Mouse (Mus musculus): Measurements from ENCODE around the gene Tmem235. TPM values are rescaled to one million over a fixed set of nuclear protein-coding genes. Genes with fewer than 3 reads are reported as not detected.
A peak's percentile ranks its signal among the peaks of the same experiment; 100 is the strongest.

Tmem235 gene
- polyA plus RNA-seq, 1 experiment from 2014 or later: not detected

GRCm38 (mm10) chr11:117888853-117889822, 28.6 kb downstream of the Tmem235 start:
- no peaks in the 10 kb centered on the region for H3K9me3 ChIP-seq (replicated peaks)
- peaks cover 48% of the 10 kb centered on the region for H3K27me3 ChIP-seq
- peak overlapping the region; percentile 51 for H3K4me2 ChIP-seq (replicated peaks)
- H3K4me3 ChIP-seq: peak overlapping the region; percentile 23
- WGBS: 2% methylated on average over 33 of the region's 33 CpGs
- ATAC-seq (ENCODE audit: low FRiP score): peak; percentile 44
- H3K27ac ChIP-seq: peak overlapping the region; percentile 79
- peak overlapping the region; percentile 39 for H3K9ac ChIP-seq
- H3K4me1 ChIP-seq: peaks cover 38% of the 10 kb centered on the region
- no peaks in the 10 kb centered on the region for H3K36me3 ChIP-seq

DNA sequence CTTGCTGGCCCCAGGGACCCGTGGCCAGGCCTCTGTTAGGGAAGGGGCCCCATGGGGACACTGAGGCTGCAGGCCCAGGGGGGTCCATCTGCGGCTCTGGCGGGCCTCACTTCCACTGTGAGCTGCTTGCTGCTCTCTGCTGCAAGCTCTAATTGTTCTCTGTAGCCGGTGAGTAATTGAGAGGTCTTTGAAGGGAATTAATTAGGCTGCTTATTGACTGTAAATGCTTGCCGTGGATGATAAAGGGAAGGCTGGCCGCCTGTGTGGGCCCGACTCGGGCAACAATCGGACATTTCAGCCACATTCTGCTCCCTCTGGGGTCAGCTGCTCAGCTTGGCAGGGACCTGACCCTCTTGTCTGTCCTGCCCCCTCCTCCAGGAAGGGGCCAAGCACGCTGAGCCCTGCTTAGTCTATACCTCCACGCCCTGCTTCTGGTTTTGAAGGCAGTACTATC, 29.4 kb downstream of the Tmem235 start:
- Histone ChIP-seq H3K27me3 (peaks cover 48% of the 10 kb centered on the region), H3K4me3 (peak overlapping the region; percentile 23; the same call in 1 of the 2 replicates), H3K27ac (peak overlapping the region; percentile 79), H3K9ac (peak overlapping the region; percentile 39), H3K4me2 (replicated peaks) (peak overlapping the region; percentile 51), H3K4me1 (peaks cover 38% of the 10 kb centered on the region), H3K36me3 (no peaks in the 10 kb centered on the region), H3K9me3 (replicated peaks) (no peaks in the 10 kb centered on the region)
- ATAC-seq (ENCODE audit: low FRiP score): peak; percentile 76
- WGBS: 2% methylated on average over 11 of the region's 11 CpGs

- WGBS: 16% methylated on average over 13 of the region's 13 CpGs
- Histone ChIP-seq H3K27me3 (peaks cover 48% of the 10 kb centered on the region), H3K4me2 (replicated peaks) (peak overlapping the region; percentile 51), H3K4me3 (no peak overlapping the region), H3K27ac (peak overlapping the region; percentile 79), H3K4me1 (peaks cover 38% of the 10 kb centered on the region), H3K9ac (peak overlapping the region; percentile 39), H3K9me3 (replicated peaks) (no peaks in the 10 kb centered on the region), H3K36me3 (no peaks in the 10 kb centered on the region)
- ATAC-seq (ENCODE audit: low FRiP score): peak; percentile 50; the same call in 1 of the 2 replicates
Observed at GRCm38 (mm10) chr11:117890519-117891282, 30.1 kb downstream of the Tmem235 start.

- peaks cover 42% of the 10 kb centered on the region for H3K27me3 ChIP-seq
Observed at GRCm38 (mm10) chr11:117891581-117892175, 31.1 kb downstream of the Tmem235 start.

DNA sequence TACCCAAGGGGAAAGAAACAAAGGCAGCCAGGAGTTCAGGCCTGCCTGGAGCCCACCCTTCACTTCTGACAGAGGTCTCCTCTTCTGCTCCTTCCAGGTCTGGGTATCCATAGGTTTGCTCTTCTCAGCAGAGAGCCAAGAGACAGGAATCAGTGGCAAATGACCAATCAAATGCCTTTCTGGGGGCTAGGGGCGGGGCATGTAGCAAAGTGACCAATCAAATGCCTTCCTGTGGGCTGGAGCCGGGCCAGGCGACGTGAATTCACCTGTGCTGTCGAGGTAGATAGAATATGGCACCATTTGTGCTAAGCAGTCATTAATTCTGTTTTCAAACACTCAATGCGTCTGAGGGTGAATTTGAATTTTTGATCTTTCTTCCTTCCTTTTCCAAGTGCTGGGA, 31.6 kb downstream of the Tmem235 start:
- Histone ChIP-seq H3K4me3 (no peak overlapping the region), H3K9me3 (replicated peaks) (no peaks in the 10 kb centered on the region), H3K4me2 (replicated peaks) (no peak overlapping the region), H3K27ac (no peak overlapping the region), H3K4me1 (peaks cover 38% of the 10 kb centered on the region), H3K27me3 (peaks cover 42% of the 10 kb centered on the region), H3K36me3 (no peaks in the 10 kb centered on the region), H3K9ac (no peak overlapping the region)
- ATAC-seq (ENCODE audit: low FRiP score): no peak
- WGBS: 52% methylated on average over 6 of the region's 6 CpGs

More at GRCm38 (mm10) chr11:117891581-117892175, 31.1 kb downstream of the Tmem235 start:
- H3K4me2 ChIP-seq (replicated peaks): no peak overlapping the region
- H3K27ac ChIP-seq: no peak overlapping the region
- no peak overlapping the region for H3K4me3 ChIP-seq
- 89% methylated on average over 19 of the region's 19 CpGs for WGBS
- no peaks in the 10 kb centered on the region for H3K36me3 ChIP-seq
- H3K9me3 ChIP-seq (replicated peaks): no peaks in the 10 kb centered on the region
- no peak for ATAC-seq (ENCODE audit: low FRiP score)
- H3K9ac ChIP-seq: no peak overlapping the region
- H3K4me1 ChIP-seq: peaks cover 38% of the 10 kb centered on the region

- H3K9ac ChIP-seq: no peak overlapping the region
- 63% methylated on average over 10 of the region's 10 CpGs for WGBS
- ATAC-seq (ENCODE audit: low FRiP score): no peak
- H3K4me1 ChIP-seq: peaks cover 21% of the 10 kb centered on the region
- H3K9me3 ChIP-seq (replicated peaks): no peaks in the 10 kb centered on the region
- no peak overlapping the region for H3K4me2 ChIP-seq (replicated peaks)
- no peaks in the 10 kb centered on the region for H3K36me3 ChIP-seq
- no peak overlapping the region for H3K4me3 ChIP-seq
- peaks cover 30% of the 10 kb centered on the region for H3K27me3 ChIP-seq
- no peak overlapping the region for H3K27ac ChIP-seq
Observed at GRCm38 (mm10) chr11:117894676-117895075, 34.1 kb downstream of the Tmem235 start.

DNA sequence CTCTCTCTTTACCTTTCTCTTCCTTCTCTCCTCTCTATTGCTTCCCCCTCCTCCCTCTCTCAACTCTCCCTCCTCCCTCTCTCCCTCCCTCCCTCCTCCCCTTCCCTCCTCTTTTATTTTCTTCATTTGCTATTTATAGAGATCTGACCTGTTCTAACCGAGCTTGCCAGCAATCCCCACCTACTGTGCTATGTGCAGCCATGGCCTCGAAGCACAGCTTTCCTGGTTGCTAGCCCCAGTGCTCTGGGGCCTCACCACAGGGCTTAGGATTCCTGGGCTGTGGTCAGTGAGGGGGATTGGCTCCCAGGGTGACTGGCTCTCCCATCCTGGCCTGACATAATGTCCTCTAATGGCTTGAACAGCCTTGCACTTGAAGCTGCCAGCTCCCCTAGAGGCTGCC, 36.0 kb downstream of the Tmem235 start:
- H3K4me1 ChIP-seq: peaks cover 2% of the 10 kb centered on the region; the same call in 1 of the 2 replicates
- peaks cover 16% of the 10 kb centered on the region for H3K27me3 ChIP-seq
- no peaks in the 10 kb centered on the region for H3K36me3 ChIP-seq
- WGBS: 43% methylated on average over 2 of the region's 2 CpGs
- no peak overlapping the region for H3K4me2 ChIP-seq (replicated peaks)
- no peak for ATAC-seq (ENCODE audit: low FRiP score)
- H3K4me3 ChIP-seq: no peak overlapping the region
- H3K9ac ChIP-seq: no peak overlapping the region
- no peaks in the 10 kb centered on the region for H3K9me3 ChIP-seq (replicated peaks)
- no peak overlapping the region for H3K27ac ChIP-seq

DNA sequence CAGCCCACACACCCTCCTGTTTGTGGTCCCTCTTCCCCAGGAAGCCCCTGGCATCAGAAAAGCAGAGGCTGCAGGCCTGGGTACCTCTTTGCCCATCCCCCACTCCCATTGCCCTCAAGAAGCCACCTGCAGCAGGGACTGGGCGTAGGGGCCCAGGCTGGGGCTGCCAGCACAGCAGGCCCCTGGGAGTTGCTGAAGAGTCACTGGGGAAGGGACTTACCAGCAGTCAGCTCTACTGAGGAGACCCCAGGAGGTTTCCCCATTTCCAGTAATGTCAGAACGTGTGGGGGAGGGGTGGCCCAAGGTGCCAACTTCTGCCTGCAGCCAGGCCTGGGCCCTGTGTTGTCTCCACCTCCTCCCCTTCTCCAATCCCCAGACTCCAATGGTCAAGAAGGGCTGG, 41.7 kb downstream of the Tmem235 start:
- Histone ChIP-seq H3K36me3 (no peaks in the 10 kb centered on the region), H3K4me2 (replicated peaks) (no peak overlapping the region), H3K4me3 (no peak overlapping the region), H3K9ac (no peak overlapping the region), H3K4me1 (peaks cover 3% of the 10 kb centered on the region; the same call in 1 of the 2 replicates), H3K27ac (no peak overlapping the region), H3K9me3 (replicated peaks) (no peaks in the 10 kb centered on the region), H3K27me3 (no peaks in the 10 kb centered on the region)
- 66% methylated on average over 2 of the region's 2 CpGs for WGBS
- ATAC-seq (ENCODE audit: low FRiP score): no peak

- H3K27ac ChIP-seq: no peak overlapping the region
- H3K4me3 ChIP-seq: no peak overlapping the region
- no peaks in the 10 kb centered on the region for H3K36me3 ChIP-seq
- H3K9me3 ChIP-seq (replicated peaks): no peaks in the 10 kb centered on the region
- H3K4me1 ChIP-seq: peaks cover 3% of the 10 kb centered on the region; the same call in 1 of the 2 replicates
- 87% methylated on average over 8 of the region's 8 CpGs for WGBS
- ATAC-seq (ENCODE audit: low FRiP score): no peak
- no peaks in the 10 kb centered on the region for H3K27me3 ChIP-seq
- no peak overlapping the region for H3K4me2 ChIP-seq (replicated peaks)
- no peak overlapping the region for H3K9ac ChIP-seq
Observed at GRCm38 (mm10) chr11:117904442-117904841, 43.9 kb downstream of the Tmem235 start.

GRCm38 (mm10) chr11:117909337-117909736, 48.8 kb downstream of the Tmem235 start:
- Histone ChIP-seq H3K4me1 (peaks cover 6% of the 10 kb centered on the region; the same call in 1 of the 2 replicates), H3K9me3 (replicated peaks) (no peaks in the 10 kb centered on the region), H3K27me3 (no peaks in the 10 kb centered on the region), H3K4me2 (replicated peaks) (no peak overlapping the region), H3K4me3 (no peak overlapping the region), H3K27ac (no peak overlapping the region), H3K9ac (no peak overlapping the region), H3K36me3 (no peaks in the 10 kb centered on the region)
- 88% methylated on average over 8 of the region's 8 CpGs for WGBS
- no peak for ATAC-seq (ENCODE audit: low FRiP score)

DNA sequence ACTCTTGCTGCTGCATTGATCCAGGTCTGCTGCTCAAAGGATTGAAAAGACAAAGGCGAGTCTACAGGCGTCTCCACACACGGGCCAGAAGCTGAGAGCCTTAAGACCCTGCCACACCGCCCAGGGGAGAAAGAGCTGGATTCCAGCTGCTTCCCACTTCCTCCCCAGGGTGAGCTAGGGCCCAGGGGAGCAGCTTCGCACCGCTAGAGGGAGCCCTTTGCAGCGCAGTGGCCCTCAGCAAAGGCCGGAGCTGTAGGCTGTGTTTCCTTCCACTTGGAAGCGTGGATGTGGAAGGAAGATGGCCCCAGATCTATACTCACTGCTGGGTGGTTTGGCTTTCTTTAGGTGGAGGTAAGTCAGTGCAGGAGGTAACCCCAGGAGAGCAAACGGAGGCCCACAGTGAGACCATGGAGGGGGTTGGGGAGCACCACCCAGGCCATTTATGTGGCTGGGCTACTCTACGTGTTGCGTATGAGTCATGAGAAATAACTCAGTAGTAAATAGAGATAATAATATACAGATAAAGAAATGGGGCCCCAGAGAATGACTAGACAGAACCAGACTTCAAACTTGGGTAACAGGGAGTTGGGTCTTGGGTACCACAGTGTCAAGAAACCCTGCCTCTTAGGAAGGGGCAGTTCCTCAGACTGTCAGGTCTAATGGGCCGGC, 52.3 kb downstream of the Tmem235 start:
- WGBS: 32% methylated on average over 13 of the region's 13 CpGs
- peak; percentile 54; the same call in 1 of the 2 replicates for ATAC-seq (ENCODE audit: low FRiP score)
- H3K4me2 ChIP-seq (replicated peaks): 0 out of 2 replicates have a peak overlapping the region, but pooled peaks have one; percentile 5
- H3K4me3 ChIP-seq: no peak overlapping the region
- peaks cover 8% of the 10 kb centered on the region; the same call in 1 of the 2 replicates for H3K9me3 ChIP-seq (replicated peaks)
- H3K9ac ChIP-seq: no peak overlapping the region
- no peak overlapping the region for H3K27ac ChIP-seq
- peaks cover 6% of the 10 kb centered on the region; the same call in 1 of the 2 replicates for H3K4me1 ChIP-seq
- H3K36me3 ChIP-seq: no peaks in the 10 kb centered on the region
- peaks cover 4% of the 10 kb centered on the region for H3K27me3 ChIP-seq

Measured in hindbrain, embryonic 12.5 days (tissue).